Mouse (Mus musculus): ENCODE data around the gene Foxj3.

GRCm38 (mm10) chr4:119672685-119673084, 135.9 kb downstream of the Foxj3 start:
- TF ChIP-seq CTCF (IDR thresholded peaks at IDR 0.05; ENCODE audit: low read depth, low read length) (peak; percentile 22), POLR2A (IDR thresholded peaks at IDR 0.05; ENCODE audit: insufficient read depth, low read length) (no peak), EP300 (IDR thresholded peaks at IDR 0.05; ENCODE audit: insufficient read depth, low read depth, low read length) (no peak)
